Mouse (Mus musculus) brain, adult 2 months (tissue): ENCODE measurements around the gene Mymx.
A peak's percentile ranks its signal among the peaks of the same experiment; 100 is the strongest.

Experiments
- DNase-seq: peaks from one replicate; pipeline ENCODE4 v3.0.0; 2011; ENCODE audit warnings: low read depth, low spot score

Mymx gene

DNA sequence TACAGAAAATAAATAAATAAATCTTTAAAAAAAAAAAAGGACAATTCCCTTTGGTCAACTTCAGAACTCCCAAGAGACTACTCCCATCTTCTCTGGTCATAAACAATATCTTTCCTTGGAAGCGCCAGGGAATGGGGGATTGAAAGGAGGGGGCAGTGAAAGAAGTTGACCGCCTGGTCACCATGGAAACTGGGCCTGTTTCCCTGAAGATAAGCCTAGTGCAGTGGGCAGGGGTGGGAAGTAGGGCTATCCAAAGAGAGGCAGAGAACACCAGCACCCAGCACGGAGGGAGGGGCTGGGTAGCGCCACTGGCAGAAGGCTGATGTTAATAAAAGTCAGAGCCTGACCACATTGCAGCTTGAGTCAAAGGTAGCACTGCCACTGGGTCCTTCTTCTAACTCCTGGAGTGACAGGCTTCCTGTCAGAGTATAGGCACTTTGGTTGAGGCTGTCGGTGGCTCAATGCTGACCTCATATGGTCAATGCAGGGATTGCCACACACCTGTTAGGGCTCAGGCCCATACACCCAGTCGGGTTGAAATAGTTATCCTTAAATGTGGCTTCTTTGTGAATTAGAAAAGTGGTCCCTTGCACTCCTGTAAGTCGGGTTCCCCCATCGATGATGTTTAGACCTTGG, 50.0 kb downstream of the Mymx start:
- peak; percentile 89 for DNase-seq

DNA sequence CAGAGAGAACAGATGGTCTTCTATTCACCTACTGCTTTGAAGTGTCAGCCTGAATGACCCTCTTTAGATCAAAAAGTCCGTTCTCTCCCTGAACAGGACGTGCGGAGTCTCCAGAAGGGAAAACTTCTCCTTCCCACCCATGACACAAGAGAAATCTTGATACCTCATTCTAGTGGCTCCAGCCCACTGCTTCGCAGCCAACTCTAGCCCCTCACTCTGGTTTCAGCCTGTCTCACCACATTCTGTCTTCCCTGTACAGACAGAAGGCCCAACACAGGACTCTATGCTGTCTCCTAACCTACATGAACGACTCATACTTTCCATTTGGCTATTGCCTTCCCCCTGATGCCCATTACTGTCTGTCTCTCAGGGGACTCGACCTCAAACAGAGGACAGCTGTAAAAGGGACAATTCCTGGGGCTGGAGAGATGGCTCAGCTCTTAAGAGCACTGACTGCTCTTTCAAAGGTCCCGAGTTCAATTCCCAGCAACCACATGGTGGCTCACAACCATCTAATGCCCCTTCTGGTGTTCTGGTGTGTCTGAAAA, 50.6 kb downstream of the Mymx start:
- no peak for DNase-seq
